Mouse (Mus musculus) kidney, postnatal 0 days (tissue): ENCODE measurements at regions not wholly inside any gene's neighbourhood (a gene's known extent, or its start where the extent isn't known, plus 50 kb on each side); places are given as distances from the start of the nearest gene placed in this dataset.

Experiments
- ATAC-seq: fragments of 200-750 bp; cut with Nextera tagmentation; replicated peaks from 2 replicates; pipeline ENCODE4 v1.8.0; 2017; ENCODE audit warnings: low read depth, moderate number of reproducible peaks, moderate TSS enrichment, moderate library complexity; ENCODE audit not compliant: low FRiP score
- DNase-seq: peaks from one replicate; pipeline ENCODE4 v3.0.0-alpha.2; 2016; ENCODE audit warnings: low spot score
- H3K27ac ChIP-seq: fragments of 300-500 bp; sonication (generic); 2 replicates; pipeline ENCODE4 v1.5.1; 2014; ENCODE audit warnings: mild to moderate bottlenecking
- H3K27me3 ChIP-seq: fragments of 300-500 bp; sonication (generic); 2 replicates; pipeline ENCODE4 v1.6.1; 2014; ENCODE audit warnings: low read length, mixed read lengths; ENCODE audit not compliant: insufficient read depth
- H3K36me3 ChIP-seq: fragments of 300-500 bp; sonication (generic); 2 replicates; pipeline ENCODE4 v1.6.1; 2014; ENCODE audit warnings: low read length, mixed read lengths; ENCODE audit not compliant: insufficient read depth
- H3K4me1 ChIP-seq: fragments of 300-500 bp; sonication (generic); replicated peaks from 2 replicates; pipeline ENCODE4 v1.6.1; 2014; ENCODE audit warnings: antibody characterized with exemption, low read length, mixed read lengths; ENCODE audit not compliant: insufficient read depth
- H3K4me2 ChIP-seq: fragments of 300-500 bp; sonication (generic); 2 replicates; pipeline ENCODE4 v1.6.1; 2014; ENCODE audit warnings: mild to moderate bottlenecking, low read length, moderate library complexity, mixed read lengths
- H3K4me3 ChIP-seq: fragments of 300-500 bp; sonication (generic); replicated peaks from 2 replicates; pipeline ENCODE4 v1.5.1; 2014; ENCODE audit warnings: low read depth, low read length
- H3K9ac ChIP-seq: fragments of 300-500 bp; sonication (generic); 2 replicates; pipeline ENCODE4 v1.6.1; 2014; ENCODE audit warnings: low read depth, low read length
- H3K9me3 ChIP-seq: fragments of 300-500 bp; sonication (generic); replicated peaks from 2 replicates; pipeline ENCODE4 v1.6.1; 2016; ENCODE audit warnings: low read length, inconsistent platforms, mixed read lengths
- CTCF ChIP-seq: IDR thresholded peaks from 2 replicates; pipeline ENCODE4 v1.5.1; 2016; ENCODE audit warnings: antibody characterized with exemption, low read depth, mild to moderate bottlenecking, moderate library complexity
- WGBS: fragments of 180-500 bp; shearing (Covaris S2); extraction: QIAGEN DNeasy Blood & Tissue Kit; methylation state at CpG from one replicate; pipeline ENCODE4 v1.1.7; 2014; 5-methylcytosine and 5-hydroxymethylcytosine counted together

- H3K4me2 ChIP-seq = no peak overlapping the region
- no peak for DNase-seq
- 91% methylated on average over 6 of the region's 6 CpGs for WGBS
- H3K4me3 ChIP-seq = no peak overlapping the region
- no peak for TF ChIP-seq CTCF
- ATAC-seq = no peak
- no peaks in the 10 kb centered on the region for H3K36me3 ChIP-seq
- H3K9ac ChIP-seq = no peak overlapping the region
- no peaks in the 10 kb centered on the region for H3K27me3 ChIP-seq
- H3K27ac ChIP-seq = no peak overlapping the region
- H3K9me3 ChIP-seq = no peaks in the 10 kb centered on the region
- no peaks in the 10 kb centered on the region for H3K4me1 ChIP-seq
These were observed 1031.6 kb upstream of the Adgrl4 start for GRCm38 (mm10) chr3:150406086-150406485.

GRCm38 (mm10) chr3:150415277-150415676, 1022.4 kb upstream of the Adgrl4 start:
- H3K4me3 ChIP-seq = no peak overlapping the region
- no peaks in the 10 kb centered on the region for H3K36me3 ChIP-seq
- no peak for TF ChIP-seq CTCF
- H3K9ac ChIP-seq = no peak overlapping the region
- DNase-seq (no peak), ATAC-seq (no peak)
- 86% methylated on average over 2 of the region's 2 CpGs for WGBS
- H3K9me3 ChIP-seq = no peaks in the 10 kb centered on the region
- no peak overlapping the region for H3K4me2 ChIP-seq
- H3K27me3 ChIP-seq = no peaks in the 10 kb centered on the region
- no peak overlapping the region for H3K27ac ChIP-seq
- no peaks in the 10 kb centered on the region for H3K4me1 ChIP-seq

- Histone ChIP-seq H3K27me3 (no peaks in the 10 kb centered on the region), H3K4me2 (no peak overlapping the region), H3K9ac (no peak overlapping the region), H3K4me1 (no peaks in the 10 kb centered on the region), H3K9me3 (no peaks in the 10 kb centered on the region), H3K4me3 (no peak overlapping the region), H3K27ac (no peak overlapping the region), H3K36me3 (no peaks in the 10 kb centered on the region)
- DNase-seq (no peak), ATAC-seq (no peak)
- TF ChIP-seq CTCF = no peak
- WGBS = 77% methylated on average over 3 of the region's 3 CpGs
These were observed 1021.2 kb upstream of the Adgrl4 start for GRCm38 (mm10) chr3:150416447-150416846.

GRCm38 (mm10) chr3:150427965-150428364, 1009.7 kb upstream of the Adgrl4 start:
- H3K4me2 ChIP-seq = no peak overlapping the region
- H3K9ac ChIP-seq = no peak overlapping the region
- no peaks in the 10 kb centered on the region for H3K36me3 ChIP-seq
- TF ChIP-seq CTCF = no peak
- 91% methylated on average over 5 of the region's 5 CpGs for WGBS
- no peak for DNase-seq
- no peaks in the 10 kb centered on the region for H3K9me3 ChIP-seq
- no peaks in the 10 kb centered on the region for H3K27me3 ChIP-seq
- H3K27ac ChIP-seq = no peak overlapping the region
- H3K4me3 ChIP-seq = no peak overlapping the region
- ATAC-seq = no peak
- no peaks in the 10 kb centered on the region for H3K4me1 ChIP-seq

GRCm38 (mm10) chr3:150431291-150431690, 1006.4 kb upstream of the Adgrl4 start:
- H3K4me2 ChIP-seq = no peak overlapping the region
- 89% methylated on average over 6 of the region's 6 CpGs for WGBS
- TF ChIP-seq CTCF = no peak
- no peak overlapping the region for H3K9ac ChIP-seq
- DNase-seq (no peak), ATAC-seq (no peak)
- no peaks in the 10 kb centered on the region for H3K36me3 ChIP-seq
- H3K27ac ChIP-seq = no peak overlapping the region
- no peaks in the 10 kb centered on the region for H3K9me3 ChIP-seq
- no peak overlapping the region for H3K4me3 ChIP-seq
- no peaks in the 10 kb centered on the region for H3K27me3 ChIP-seq
- no peaks in the 10 kb centered on the region for H3K4me1 ChIP-seq

GRCm38 (mm10) chr3:150435199-150435598, 1002.5 kb upstream of the Adgrl4 start:
- no peak for ATAC-seq
- DNase-seq = peak; percentile 53
- no peak overlapping the region for H3K9ac ChIP-seq
- no peaks in the 10 kb centered on the region for H3K9me3 ChIP-seq
- no peak overlapping the region for H3K4me3 ChIP-seq
- WGBS = 62% methylated on average over 1 of the region's 1 CpGs
- no peak overlapping the region for H3K4me2 ChIP-seq
- no peaks in the 10 kb centered on the region for H3K27me3 ChIP-seq
- peak; percentile 62; the same call in 1 of the 2 replicates for TF ChIP-seq CTCF
- H3K27ac ChIP-seq = no peak overlapping the region
- no peaks in the 10 kb centered on the region for H3K4me1 ChIP-seq
- H3K36me3 ChIP-seq = no peaks in the 10 kb centered on the region
